Mouse (Mus musculus) myocyte (in vitro differentiated cells): ENCODE measurements around the gene Pf4. TPM values are rescaled to one million over a fixed set of nuclear protein-coding genes. Genes with fewer than 3 reads are reported as not detected.
"Not testable (repeated sequence)": the region's sequence is repeated elsewhere in the genome, so short reads cannot be mapped to it uniquely, and the experiment has no call there.

Source experiments
- H3K27me3 ChIP-seq: one replicate; pipeline ENCODE4 v1.6.1; 2011; ENCODE audit not compliant: control insufficient read depth, insufficient read depth, insufficient read length
- H3K36me3 ChIP-seq: one replicate; pipeline ENCODE4 v1.6.1; 2011; ENCODE audit not compliant: control insufficient read depth, insufficient read depth
- H3K4me2 ChIP-seq: one replicate; pipeline ENCODE4 v1.6.1; 2011; ENCODE audit warnings: low read depth, control low read depth
- H3K4me3 ChIP-seq: one replicate; pipeline ENCODE4 v1.5.1; 2011; ENCODE audit warnings: mild to moderate bottlenecking, control low read depth, moderate library complexity
- H3K79me2 ChIP-seq: one replicate; pipeline ENCODE4 v1.6.1; 2011; ENCODE audit not compliant: control insufficient read depth, insufficient read depth
- H3ac ChIP-seq: one replicate; pipeline ENCODE4 v1.6.1; 2011; ENCODE audit not compliant: control insufficient read depth, insufficient read length
- CEBPB ChIP-seq: IDR thresholded peaks from 2 replicates; pipeline ENCODE4 v1.6.1; 2011; ENCODE audit warnings: mild to moderate bottlenecking, moderate library complexity; ENCODE audit not compliant: poor library complexity, insufficient read depth, severe bottlenecking
- E2F4 ChIP-seq: IDR thresholded peaks from one replicate; pipeline ENCODE4 v1.6.1; 2011; ENCODE audit warnings: mild to moderate bottlenecking, control low read depth, moderate library complexity; ENCODE audit not compliant: insufficient read depth
- MAX ChIP-seq: IDR thresholded peaks from one replicate; pipeline ENCODE4 v1.6.1; 2011; ENCODE audit warnings: low read depth, mild to moderate bottlenecking, control low read depth
- MYOD1 ChIP-seq, 3 experiments: IDR thresholded peaks; one replicate each; pipeline ENCODE4 v1.6.1; 2011; ENCODE audit warnings: control low read depth in 2 of 3, low read depth in 2 of 3, mild to moderate bottlenecking in 2 of 3, moderate library complexity in 1 of 3; ENCODE audit not compliant: insufficient read length in 2 of 3, control insufficient read depth in 1 of 3
- MYOG ChIP-seq, 3 experiments: IDR thresholded peaks; one replicate each; pipeline ENCODE4 v1.6.1; 2011; ENCODE audit warnings: control low read depth in 2 of 3, low read depth in 2 of 3, mild to moderate bottlenecking in 2 of 3; ENCODE audit not compliant: insufficient read length in 2 of 3, control insufficient read depth in 1 of 3, insufficient read depth in 1 of 3
- POLR2A ChIP-seq: IDR thresholded peaks from one replicate; pipeline ENCODE4 v1.6.1; 2011; ENCODE audit warnings: low read depth, mild to moderate bottlenecking, control low read depth, moderate library complexity; ENCODE audit not compliant: insufficient read length
- POLR2AphosphoS2 ChIP-seq: IDR thresholded peaks from one replicate; pipeline ENCODE4 v1.6.1; 2011; ENCODE audit warnings: low read depth, control low read depth; ENCODE audit not compliant: insufficient read length
- REST ChIP-seq: IDR thresholded peaks from one replicate; pipeline ENCODE4 v1.6.1; 2011; ENCODE audit warnings: mild to moderate bottlenecking, control low read depth, moderate library complexity; ENCODE audit not compliant: insufficient read depth, insufficient read length
- SRF ChIP-seq: IDR thresholded peaks from one replicate; pipeline ENCODE4 v1.6.1; 2011; ENCODE audit warnings: low read depth; ENCODE audit not compliant: control insufficient read depth, insufficient read length
- TCF12 ChIP-seq: IDR thresholded peaks from one replicate; pipeline ENCODE4 v1.6.1; 2011; ENCODE audit warnings: mild to moderate bottlenecking, control low read depth; ENCODE audit not compliant: poor library complexity, insufficient read depth, severe bottlenecking
- TCF3 ChIP-seq: IDR thresholded peaks from one replicate; pipeline ENCODE4 v1.6.1; 2011; ENCODE audit warnings: low read depth, control low read depth; ENCODE audit not compliant: insufficient read length
- USF1 ChIP-seq: IDR thresholded peaks from one replicate; pipeline ENCODE4 v1.6.1; 2011; ENCODE audit warnings: low read depth, mild to moderate bottlenecking, control low read depth, moderate library complexity
- polyA plus RNA-seq: library from polyadenylated mRNA; unstranded; fragments of >200 nt; fragmentation: generic; extraction: Trizol; gene quantifications from one replicate; pipeline ENCODE4 v1.2.1, GENCODE M21; 2012; ENCODE audit warnings: missing spikeins

Gene Pf4
- polyA plus RNA-seq, 1 experiment, result not detected

- Histone ChIP-seq H3K4me3 (no peak within 1 kb of the TSS), H3K79me2 (no peaks in the 10 kb centered on the region), H3ac (no peak within 1 kb of the TSS), H3K4me2 (no peak within 1 kb of the TSS), H3K36me3 (no peaks in the 10 kb centered on the region), H3K27me3 (no peaks in the 10 kb centered on the region)
- TF ChIP-seq REST, result no peak
- no peak for TF ChIP-seq POLR2A
- no peak for TF ChIP-seq TCF3
- TF ChIP-seq POLR2AphosphoS2, result no peak
- no peak for TF ChIP-seq MYOD1 (IDR thresholded peaks at IDR 0.05; ENCODE audit: control insufficient read depth in 1 of 3, insufficient read length in 2 of 3, low read depth in 2 of 3)
- TF ChIP-seq USF1, result no peak
- TF ChIP-seq TCF12, result no peak
- no peak for TF ChIP-seq MAX
- no peak for TF ChIP-seq SRF
- no peak for TF ChIP-seq CEBPB
- TF ChIP-seq MYOG (IDR thresholded peaks at IDR 0.05; ENCODE audit: control insufficient read depth in 1 of 3, insufficient read depth in 1 of 3, insufficient read length in 2 of 3, low read depth in 2 of 3), result no peak
- TF ChIP-seq E2F4, result no peak
Measured at GRCm38 (mm10) chr5:90794195-90794625, 22.0 kb downstream of the Pf4 start, which contains the start of gene Cxcl15. Gene Cxcl15 (plus strand): TSS chr5:90794534.

- H3K4me2 ChIP-seq, H3K36me3 ChIP-seq, H3K79me2 ChIP-seq, H3ac ChIP-seq, H3K4me3 ChIP-seq, H3K27me3 ChIP-seq: not testable (repeated sequence)
Measured at GRCm38 (mm10) chr5:90795392-90795791, 23.2 kb downstream of the Pf4 start.

- Histone ChIP-seq H3K27me3 (no peaks in the 10 kb centered on the region), H3K79me2 (no peaks in the 10 kb centered on the region)
- TF ChIP-seq POLR2A (no peak), MYOD1 (IDR thresholded peaks at IDR 0.05; ENCODE audit: control insufficient read depth in 1 of 3, insufficient read length in 2 of 3, low read depth in 2 of 3) (no peak), MAX (no peak), SRF (no peak), USF1 (no peak), POLR2AphosphoS2 (no peak), TCF3 (no peak), REST (no peak)
Measured at GRCm38 (mm10) chr5:90804574-90804973, 32.3 kb downstream of the Pf4 start.

GRCm38 (mm10) chr5:90806050-90806449 lies 33.8 kb downstream of the Pf4 start:
- no peak overlapping the region for H3K4me2 ChIP-seq
- TF ChIP-seq USF1 (no peak), CEBPB (no peak), POLR2AphosphoS2 (no peak), SRF (no peak), REST (no peak), MYOD1 (IDR thresholded peaks at IDR 0.05; ENCODE audit: control insufficient read depth in 1 of 3, insufficient read length in 2 of 3, low read depth in 2 of 3) (no peak), E2F4 (no peak), TCF12 (no peak), POLR2A (no peak), MAX (no peak), MYOG (IDR thresholded peaks at IDR 0.05; ENCODE audit: control insufficient read depth in 1 of 3, insufficient read depth in 1 of 3, insufficient read length in 2 of 3, low read depth in 2 of 3) (no peak), TCF3 (no peak)

More at GRCm38 (mm10) chr5:90804574-90804973, 32.3 kb downstream of the Pf4 start:
- no peak overlapping the region for H3K4me3 ChIP-seq
- H3ac ChIP-seq, result no peak overlapping the region
- no peak overlapping the region for H3K4me2 ChIP-seq
- no peaks in the 10 kb centered on the region for H3K36me3 ChIP-seq

GRCm38 (mm10) chr5:90807176-90807950 lies 35.1 kb downstream of the Pf4 start:
- H3K4me2 ChIP-seq, result no peak overlapping the region

More at GRCm38 (mm10) chr5:90806050-90806449, 33.8 kb downstream of the Pf4 start:
- H3ac ChIP-seq, result no peak overlapping the region
- no peaks in the 10 kb centered on the region for H3K79me2 ChIP-seq
- H3K36me3 ChIP-seq, result no peaks in the 10 kb centered on the region
- no peaks in the 10 kb centered on the region for H3K27me3 ChIP-seq
- H3K4me3 ChIP-seq, result no peak overlapping the region

More at GRCm38 (mm10) chr5:90807176-90807950, 35.1 kb downstream of the Pf4 start:
- Histone ChIP-seq H3K4me3 (no peak overlapping the region), H3K27me3 (no peaks in the 10 kb centered on the region), H3K36me3 (no peaks in the 10 kb centered on the region), H3ac (no peak overlapping the region), H3K79me2 (no peaks in the 10 kb centered on the region)
- TF ChIP-seq TCF12 (no peak), MYOG (IDR thresholded peaks at IDR 0.05; ENCODE audit: control insufficient read depth in 1 of 3, insufficient read depth in 1 of 3, insufficient read length in 2 of 3, low read depth in 2 of 3) (no peak), USF1 (no peak), MAX (no peak), CEBPB (no peak), MYOD1 (IDR thresholded peaks at IDR 0.05; ENCODE audit: control insufficient read depth in 1 of 3, insufficient read length in 2 of 3, low read depth in 2 of 3) (no peak), E2F4 (no peak), POLR2AphosphoS2 (no peak), TCF3 (no peak)
